Mouse (Mus musculus): Measurements from ENCODE around the gene Ube2q1.

- TF ChIP-seq CTCF (IDR thresholded peaks at IDR 0.05; ENCODE audit: borderline replicate concordance, control insufficient read depth, extremely low read depth, insufficient read depth, low read length, poor library complexity) = no peak
- TF ChIP-seq POLR2A (IDR thresholded peaks at IDR 0.05; ENCODE audit: control insufficient read depth, extremely low read depth, insufficient read depth, low read length, poor library complexity) = no peak
Measured at GRCm38 (mm10) chr3:89780102-89780501, 6.7 kb downstream of the Ube2q1 start.
